Mouse (Mus musculus) stomach, postnatal 0 days (tissue): ENCODE measurements around the gene P2ry2.

Source experiments
- CTCF ChIP-seq: IDR thresholded peaks from 2 replicates; pipeline ENCODE4 v1.5.1; 2016; ENCODE audit warnings: antibody characterized with exemption, low read depth, mild to moderate bottlenecking, moderate library complexity
- EP300 ChIP-seq: optimal IDR thresholded peaks from 2 replicates; pipeline ENCODE3; 2016; ENCODE audit warnings: antibody characterized with exemption

DNA sequence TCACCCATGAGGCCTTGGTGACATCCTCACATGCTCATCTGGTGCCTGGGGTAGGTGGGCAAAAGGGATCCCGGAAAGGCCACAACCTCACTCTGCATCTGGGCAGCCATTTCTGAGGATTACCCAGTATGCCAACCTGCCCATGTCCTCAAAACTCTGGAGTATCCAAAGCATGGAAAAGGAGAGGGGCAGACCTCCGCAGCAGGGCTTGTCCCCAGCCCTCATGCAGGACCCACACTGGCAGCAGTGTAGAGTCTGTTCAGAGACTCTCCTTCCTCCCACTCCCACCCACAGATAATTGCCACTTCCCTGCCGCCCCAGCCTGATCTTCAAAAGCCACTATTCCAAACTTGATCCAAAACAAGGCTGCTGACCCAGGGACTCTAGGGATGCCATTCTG is 1.9 kb downstream of the P2ry2 start:
- TF ChIP-seq CTCF (no peak), EP300 (no peak)
